Mouse (Mus musculus) neural tube, embryonic 13.5 days (tissue): ENCODE data around the gene Traf3ip3. TPM values are rescaled to one million over a fixed set of nuclear protein-coding genes. Genes with fewer than 3 reads are reported as not detected.
A peak's percentile ranks its signal among the peaks of the same experiment; 100 is the strongest.

Source experiments
- ATAC-seq: fragments of 200-750 bp; cut with Nextera tagmentation; 2 replicates; pipeline ENCODE4 v1.8.0; 2017; ENCODE audit warnings: low read depth, mild to moderate bottlenecking, moderate TSS enrichment, moderate library complexity
- H3K27ac ChIP-seq: fragments of 300-500 bp; sonication (generic); replicated peaks from 2 replicates; pipeline ENCODE4 v1.5.1; 2015; ENCODE audit warnings: moderate library complexity, mild to moderate bottlenecking, inconsistent platforms
- H3K27me3 ChIP-seq: fragments of 300-500 bp; sonication (generic); 2 replicates; pipeline ENCODE4 v1.6.1; 2015; ENCODE audit warnings: mild to moderate bottlenecking, inconsistent platforms
- H3K36me3 ChIP-seq: fragments of 300-500 bp; sonication (generic); 2 replicates; pipeline ENCODE4 v1.6.1; 2015; ENCODE audit warnings: mild to moderate bottlenecking, inconsistent platforms
- H3K4me1 ChIP-seq: fragments of 300-500 bp; sonication (generic); replicated peaks from 2 replicates; pipeline ENCODE4 v1.6.1; 2015; ENCODE audit warnings: inconsistent platforms
- H3K4me2 ChIP-seq: fragments of 300-500 bp; sonication (generic); 2 replicates; pipeline ENCODE4 v1.6.1; 2015; ENCODE audit warnings: inconsistent platforms, mild to moderate bottlenecking, moderate library complexity
- H3K4me3 ChIP-seq: fragments of 300-500 bp; sonication (generic); 2 replicates; pipeline ENCODE4 v1.5.1; 2015; ENCODE audit warnings: mild to moderate bottlenecking, inconsistent platforms
- H3K9ac ChIP-seq: fragments of 300-500 bp; sonication (generic); 2 replicates; pipeline ENCODE4 v1.6.1; 2015; ENCODE audit warnings: moderate library complexity, mild to moderate bottlenecking, inconsistent platforms
- H3K9me3 ChIP-seq: fragments of 300-500 bp; sonication (generic); 2 replicates; pipeline ENCODE4 v1.6.1; 2016; ENCODE audit warnings: inconsistent platforms
- WGBS: fragments of 180-500 bp; shearing (Covaris S2); methylation state at CpG from one replicate; pipeline ENCODE4 v1.1.7; 2015; 5-methylcytosine and 5-hydroxymethylcytosine counted together
- polyA plus RNA-seq: library from polyadenylated mRNA; unstranded; fragments of >200 nt; fragmentation: Nextera tagmentation; extraction: Ambion mirVana; gene quantifications from 2 replicates; pipeline ENCODE4 v1.2.1, GENCODE M21; 2015

Traf3ip3 gene
- polyA plus RNA-seq, 1 experiment from 2014 or later, result 4.4 TPM

GRCm38 (mm10) chr1:193152872-193153271 lies 48.6 kb downstream of the Traf3ip3 start, which contains the start of gene Irf6:
Gene Irf6 (plus strand): TSS chr1:193153111.
- Histone ChIP-seq H3K4me1 (peaks cover 13% of the 10 kb centered on the region), H3K27ac (no peak within 1 kb of the TSS), H3K27me3 (peaks cover 60% of the 10 kb centered on the region), H3K4me3 (peak within 1 kb of the TSS; percentile 27), H3K4me2 (peak within 1 kb of the TSS; percentile 51), H3K9me3 (no peaks in the 10 kb centered on the region), H3K9ac (0 out of 2 replicates have a peak within 1 kb of the TSS, but pooled peaks have one; percentile 34), H3K36me3 (no peaks in the 10 kb centered on the region)
- 1% methylated on average over 30 of the region's 30 CpGs for WGBS
- peak; percentile 53 for ATAC-seq

GRCm38 (mm10) chr1:193151134-193151533 lies 50.4 kb downstream of the Traf3ip3 start:
- Histone ChIP-seq H3K27ac (no peak overlapping the region), H3K4me3 (no peak overlapping the region), H3K9ac (no peak overlapping the region), H3K27me3 (peaks cover 60% of the 10 kb centered on the region), H3K4me1 (peaks cover 13% of the 10 kb centered on the region), H3K4me2 (no peak overlapping the region), H3K36me3 (no peaks in the 10 kb centered on the region), H3K9me3 (no peaks in the 10 kb centered on the region)
- WGBS, result 34% methylated on average over 7 of the region's 7 CpGs
- no peak for ATAC-seq

- H3K9ac ChIP-seq, result no peak overlapping the region
- ATAC-seq, result no peak
- no peak overlapping the region for H3K4me3 ChIP-seq
- peaks cover 13% of the 10 kb centered on the region for H3K4me1 ChIP-seq
- WGBS, result 76% methylated on average over 3 of the region's 3 CpGs
- no peaks in the 10 kb centered on the region for H3K36me3 ChIP-seq
- H3K27me3 ChIP-seq, result peaks cover 44% of the 10 kb centered on the region
- H3K4me2 ChIP-seq, result no peak overlapping the region
- H3K27ac ChIP-seq, result no peak overlapping the region
- H3K9me3 ChIP-seq, result no peaks in the 10 kb centered on the region
Observed at GRCm38 (mm10) chr1:193149231-193149630, 52.3 kb downstream of the Traf3ip3 start.

- H3K27ac ChIP-seq, result no peak overlapping the region
- H3K4me3 ChIP-seq, result no peak overlapping the region
- no peaks in the 10 kb centered on the region for H3K9me3 ChIP-seq
- H3K27me3 ChIP-seq, result peaks cover 16% of the 10 kb centered on the region
- H3K4me1 ChIP-seq, result 0 out of 2 replicates have a peak, but pooled peaks cover 3% of the 10 kb centered on the region
- no peak overlapping the region for H3K4me2 ChIP-seq
- WGBS, result 84% methylated on average over 1 of the region's 1 CpGs
- H3K9ac ChIP-seq, result no peak overlapping the region
- ATAC-seq, result no peak
- H3K36me3 ChIP-seq, result no peaks in the 10 kb centered on the region
Observed at GRCm38 (mm10) chr1:193146416-193146815, 55.1 kb downstream of the Traf3ip3 start.

GRCm38 (mm10) chr1:193145101-193145500 lies 56.4 kb downstream of the Traf3ip3 start:
- H3K4me2 ChIP-seq, result no peak overlapping the region
- no peak overlapping the region for H3K9ac ChIP-seq
- no peaks in the 10 kb centered on the region for H3K9me3 ChIP-seq
- no peaks in the 10 kb centered on the region for H3K4me1 ChIP-seq
- no peaks in the 10 kb centered on the region for H3K36me3 ChIP-seq
- no peak overlapping the region for H3K27ac ChIP-seq
- H3K27me3 ChIP-seq, result 0 out of 2 replicates have a peak, but pooled peaks cover 4% of the 10 kb centered on the region
- no peak for ATAC-seq
- no peak overlapping the region for H3K4me3 ChIP-seq
- WGBS, result 86% methylated on average over 4 of the region's 4 CpGs

GRCm38 (mm10) chr1:193144516-193144915 lies 57.0 kb downstream of the Traf3ip3 start:
- H3K4me2 ChIP-seq, result no peak overlapping the region
- no peak overlapping the region for H3K4me3 ChIP-seq
- no peak overlapping the region for H3K27ac ChIP-seq
- no peaks in the 10 kb centered on the region for H3K9me3 ChIP-seq
- no peak for ATAC-seq
- H3K9ac ChIP-seq, result no peak overlapping the region
- H3K4me1 ChIP-seq, result no peaks in the 10 kb centered on the region
- 0 out of 2 replicates have a peak, but pooled peaks cover 3% of the 10 kb centered on the region for H3K27me3 ChIP-seq
- 92% methylated on average over 6 of the region's 6 CpGs for WGBS
- H3K36me3 ChIP-seq, result no peaks in the 10 kb centered on the region

GRCm38 (mm10) chr1:193142517-193143062 lies 58.9 kb downstream of the Traf3ip3 start:
- Histone ChIP-seq H3K27ac (no peak overlapping the region), H3K4me3 (no peak overlapping the region), H3K9ac (no peak overlapping the region), H3K4me2 (no peak overlapping the region), H3K9me3 (no peaks in the 10 kb centered on the region), H3K27me3 (no peaks in the 10 kb centered on the region), H3K36me3 (no peaks in the 10 kb centered on the region), H3K4me1 (no peaks in the 10 kb centered on the region)
- 90% methylated on average over 8 of the region's 8 CpGs for WGBS
- ATAC-seq, result no peak

GRCm38 (mm10) chr1:193141118-193141517 lies 60.4 kb downstream of the Traf3ip3 start:
- ATAC-seq, result no peak
- WGBS, result 78% methylated on average over 7 of the region's 7 CpGs
- H3K27me3 ChIP-seq, result no peaks in the 10 kb centered on the region

GRCm38 (mm10) chr1:193138669-193139068 lies 62.8 kb downstream of the Traf3ip3 start:
- H3K4me2 ChIP-seq, result no peak overlapping the region
- H3K27ac ChIP-seq, result no peak overlapping the region
- no peaks in the 10 kb centered on the region for H3K36me3 ChIP-seq
- H3K27me3 ChIP-seq, result no peaks in the 10 kb centered on the region; the same call in 1 of the 2 replicates
- no peaks in the 10 kb centered on the region for H3K9me3 ChIP-seq
- 61% methylated on average over 3 of the region's 3 CpGs for WGBS
- no peaks in the 10 kb centered on the region for H3K4me1 ChIP-seq
- no peak overlapping the region for H3K9ac ChIP-seq
- no peak overlapping the region for H3K4me3 ChIP-seq
- no peak for ATAC-seq

More at GRCm38 (mm10) chr1:193141118-193141517, 60.4 kb downstream of the Traf3ip3 start:
- Histone ChIP-seq H3K27ac (no peak overlapping the region), H3K4me3 (no peak overlapping the region), H3K9ac (no peak overlapping the region), H3K36me3 (no peaks in the 10 kb centered on the region), H3K4me2 (no peak overlapping the region), H3K4me1 (no peaks in the 10 kb centered on the region), H3K9me3 (no peaks in the 10 kb centered on the region)

GRCm38 (mm10) chr1:193138087-193138486 lies 63.4 kb downstream of the Traf3ip3 start:
- Histone ChIP-seq H3K4me3 (no peak overlapping the region), H3K9me3 (no peaks in the 10 kb centered on the region), H3K27me3 (no peaks in the 10 kb centered on the region; the same call in 1 of the 2 replicates), H3K36me3 (no peaks in the 10 kb centered on the region), H3K4me1 (no peaks in the 10 kb centered on the region), H3K27ac (no peak overlapping the region), H3K4me2 (no peak overlapping the region), H3K9ac (no peak overlapping the region)
- WGBS, result 43% methylated on average over 7 of the region's 7 CpGs
- ATAC-seq, result no peak

GRCm38 (mm10) chr1:193133726-193134125 lies 67.8 kb downstream of the Traf3ip3 start:
- no peak for ATAC-seq
- Histone ChIP-seq H3K9me3 (no peaks in the 10 kb centered on the region), H3K9ac (no peak overlapping the region), H3K4me1 (peaks cover 14% of the 10 kb centered on the region), H3K4me3 (no peak overlapping the region), H3K4me2 (no peak overlapping the region), H3K27me3 (no peaks in the 10 kb centered on the region; the same call in 1 of the 2 replicates), H3K36me3 (no peaks in the 10 kb centered on the region), H3K27ac (no peak overlapping the region)
- WGBS, result 89% methylated on average over 1 of the region's 1 CpGs

- Histone ChIP-seq H3K27ac (no peak overlapping the region), H3K27me3 (no peaks in the 10 kb centered on the region; the same call in 1 of the 2 replicates), H3K4me2 (no peak overlapping the region), H3K36me3 (peaks cover 8% of the 10 kb centered on the region), H3K4me1 (peaks cover 19% of the 10 kb centered on the region), H3K9me3 (no peaks in the 10 kb centered on the region), H3K9ac (no peak overlapping the region), H3K4me3 (no peak overlapping the region)
- ATAC-seq, result no peak
Observed at GRCm38 (mm10) chr1:193132385-193132784, 69.1 kb downstream of the Traf3ip3 start.
